Mouse (Mus musculus): ENCODE measurements around the gene Bola3.
A peak's percentile ranks its signal among the peaks of the same experiment; 100 is the strongest.
"Not testable (repeated sequence)": the region's sequence is repeated elsewhere in the genome, so short reads cannot be mapped to it uniquely, and the experiment has no call there.

Gene Bola3

DNA sequence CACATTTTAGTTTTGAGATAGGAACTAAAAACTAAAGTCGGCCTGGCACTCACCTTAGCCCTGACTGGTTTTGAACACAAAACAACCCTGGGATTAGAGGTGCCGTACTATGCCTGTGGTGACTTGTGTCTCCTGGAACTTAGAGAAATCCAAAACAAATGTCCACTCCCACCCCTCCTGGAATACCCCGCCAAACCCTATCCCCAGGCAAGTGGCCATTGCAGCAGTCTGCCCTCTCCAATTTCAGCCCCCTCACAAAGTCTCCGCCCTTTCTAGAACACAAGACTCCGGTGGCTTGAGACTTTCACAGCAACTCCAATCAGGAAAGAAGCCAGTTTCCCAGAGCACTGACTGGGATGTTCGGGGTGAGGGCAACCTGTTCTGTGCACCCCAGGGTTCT, at the start of gene Bola3:
Gene Bola3, plus strand, starts transcription at position 275 of the 400 bp plus-strand sequence.
- DNase-seq: no peak

DNA sequence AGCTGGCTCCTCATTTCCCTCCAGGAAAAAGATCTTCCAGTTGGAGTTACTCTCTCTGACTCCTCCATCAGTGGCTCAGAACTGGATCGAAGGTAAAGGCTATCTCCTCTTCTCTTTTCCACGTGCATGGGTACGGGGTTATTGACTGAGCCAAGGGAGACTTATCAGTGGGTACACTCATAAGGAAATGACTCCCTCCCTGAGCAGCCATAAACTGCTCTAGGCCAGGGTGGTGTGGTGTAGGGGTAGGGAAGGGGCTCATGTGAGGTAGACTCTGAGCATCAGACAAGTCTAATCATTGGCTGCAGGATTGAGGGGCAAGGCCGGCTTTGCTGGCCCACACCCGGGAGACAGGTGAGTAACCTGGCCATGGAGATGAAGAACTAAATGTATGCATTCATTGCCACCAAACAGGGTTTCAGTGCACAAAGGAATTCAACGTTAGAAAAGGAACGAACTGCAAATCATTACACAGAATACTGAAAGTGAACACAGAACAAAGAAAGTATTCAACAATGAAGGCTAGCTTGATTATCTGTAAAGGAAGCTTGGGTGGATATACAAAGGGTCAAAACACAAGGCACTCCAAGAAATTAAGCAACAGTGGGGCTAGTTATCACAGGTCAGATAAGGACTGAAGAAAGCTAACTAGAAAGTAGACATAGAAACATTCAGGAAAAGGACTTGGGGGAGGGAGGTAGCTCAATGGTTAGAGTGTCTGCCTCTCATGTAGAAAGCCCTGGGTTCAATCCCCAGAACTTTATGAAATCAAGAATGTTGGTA, 48.3 kb upstream of the Bola3 start:
- DNase-seq: no peak

DNA sequence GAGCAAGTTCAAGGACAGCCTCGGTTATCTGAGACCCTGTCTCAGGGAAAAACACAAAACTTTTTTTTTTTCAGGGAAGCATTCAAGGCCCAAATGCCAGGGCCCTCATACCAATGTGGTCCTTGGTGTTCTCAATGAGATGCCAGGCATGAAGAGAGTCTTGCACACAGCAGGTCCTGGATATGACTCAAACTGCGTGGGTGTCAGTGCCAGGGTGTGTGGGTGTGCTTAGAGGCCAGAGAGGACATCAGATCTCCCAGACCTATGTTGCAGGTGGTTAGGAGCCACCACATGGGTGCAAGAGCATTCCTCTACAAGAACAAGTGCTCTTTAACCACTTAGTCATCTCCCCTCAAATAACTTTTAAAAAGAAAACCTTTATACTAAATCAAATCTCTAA, 47.7 kb upstream of the Bola3 start:
- DNase-seq: no peak

DNA sequence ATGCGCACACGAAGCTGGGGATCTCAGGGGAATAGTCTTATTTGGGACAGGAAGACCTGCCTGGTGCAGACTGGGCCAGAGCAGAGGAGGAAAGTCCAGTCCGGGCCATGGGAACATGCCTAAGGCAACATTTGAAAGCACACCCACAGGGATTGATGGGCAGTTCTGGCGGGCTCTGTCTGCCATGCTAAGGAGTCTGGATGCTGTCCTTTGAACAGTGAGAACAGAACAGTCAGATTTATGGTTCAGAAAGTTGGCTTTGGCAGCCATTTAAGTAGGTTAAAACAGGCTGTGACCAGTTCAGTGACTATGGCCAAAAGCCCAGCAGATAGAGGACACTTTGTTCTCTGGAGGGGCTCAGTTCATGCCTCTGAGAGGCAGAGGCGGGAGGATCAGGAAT, 46.7 kb upstream of the Bola3 start:
- DNase-seq: no peak

DNA sequence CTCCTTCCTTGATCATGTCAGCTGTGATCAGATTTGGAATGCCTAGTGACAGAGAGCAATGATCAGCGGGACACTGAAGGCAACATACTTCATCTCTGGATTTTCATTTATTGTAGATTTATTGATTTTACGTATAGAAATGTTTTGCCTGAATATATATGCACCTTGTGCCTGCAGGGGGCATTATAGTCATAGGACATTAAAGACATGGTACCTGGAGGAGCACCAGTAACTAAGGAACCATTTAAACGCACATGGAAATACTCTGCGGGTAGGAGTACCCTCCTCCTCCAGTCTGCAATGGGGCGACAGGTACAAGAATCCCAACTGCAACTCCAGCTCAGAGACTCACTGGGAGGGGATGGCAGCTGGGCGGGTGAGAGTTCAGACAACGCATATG, 39.9 kb upstream of the Bola3 start:
- peak; percentile 19 for DNase-seq

DNA sequence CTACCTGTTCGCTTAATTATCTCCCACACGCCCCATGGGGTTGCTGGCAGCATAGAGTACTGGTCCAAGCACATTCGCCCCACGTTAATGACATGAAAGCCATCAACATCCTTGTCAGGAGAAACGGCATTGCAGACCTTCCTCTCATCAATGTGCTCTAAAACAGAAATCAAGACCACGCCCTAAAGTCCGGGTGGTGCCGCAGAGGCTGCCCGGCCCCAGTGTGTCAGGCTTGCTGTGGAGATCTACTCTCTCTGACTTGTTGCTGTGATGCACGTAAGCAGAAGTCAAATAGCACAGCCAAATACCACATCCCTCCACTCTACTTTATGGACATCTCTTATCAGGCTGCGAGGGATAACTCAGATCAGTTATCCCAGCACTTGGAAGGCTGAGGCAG, 37.7 kb upstream of the Bola3 start:
- DNase-seq: no peak

DNA sequence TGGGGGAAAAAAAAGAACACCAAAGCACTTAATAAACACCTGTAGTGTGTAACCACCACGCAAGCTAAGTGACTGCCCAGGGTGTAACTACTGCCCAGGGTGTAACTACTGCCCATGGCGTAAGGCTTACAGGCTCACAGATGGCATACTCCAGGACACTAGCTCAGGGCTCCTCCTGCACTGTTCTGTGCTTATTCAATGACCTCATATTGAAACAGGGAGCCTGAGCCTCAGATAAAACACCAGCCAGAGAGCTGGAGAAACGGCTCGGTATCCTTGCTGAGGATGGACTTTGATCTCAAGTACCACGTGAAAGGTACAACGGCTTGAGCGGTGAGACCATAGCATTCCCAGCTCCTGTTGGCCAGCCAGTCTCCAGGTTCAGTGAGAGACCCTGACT, 36.9 kb upstream of the Bola3 start:
- DNase-seq: no peak

DNA sequence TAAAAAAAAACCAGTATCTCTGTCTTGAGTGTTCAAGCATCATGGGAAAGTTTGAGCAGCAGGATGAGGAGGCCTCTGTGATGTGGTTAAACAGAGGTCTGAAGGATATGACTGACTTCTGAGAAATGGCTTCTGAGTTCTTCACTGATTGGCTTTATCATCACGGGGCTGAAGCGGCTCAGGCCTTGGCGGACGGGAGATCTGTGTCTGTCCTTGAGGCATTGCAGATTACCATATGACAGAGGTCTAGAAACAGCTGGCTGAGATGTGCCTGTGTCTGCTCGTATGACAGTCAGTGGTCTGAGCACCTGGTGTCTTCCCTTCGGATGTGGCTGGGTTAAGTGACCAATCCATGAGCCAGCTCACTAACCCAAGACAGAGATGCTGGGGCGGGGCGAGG, 36.4 kb upstream of the Bola3 start:
- peak; percentile 18 for DNase-seq

DNA sequence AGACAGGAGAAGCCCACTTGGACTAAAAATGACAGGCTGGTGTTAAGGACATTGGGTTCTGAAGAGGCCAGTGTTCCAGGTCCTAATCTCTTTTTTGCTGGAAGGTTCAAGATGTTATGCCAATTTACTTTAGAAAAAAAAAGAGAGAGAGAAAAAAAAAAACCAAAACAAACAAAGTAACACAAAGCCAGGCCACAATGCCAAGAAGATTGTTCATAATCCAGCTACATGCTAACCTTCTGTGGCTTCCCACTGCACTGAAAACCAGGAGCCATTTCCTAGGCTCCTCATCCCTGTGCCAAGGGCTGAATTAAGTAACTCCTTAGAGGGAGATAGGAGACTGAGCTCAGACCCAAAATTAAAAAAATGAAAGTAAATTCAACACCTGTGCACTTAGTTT, 33.7 kb upstream of the Bola3 start:
- no peak for DNase-seq

DNA sequence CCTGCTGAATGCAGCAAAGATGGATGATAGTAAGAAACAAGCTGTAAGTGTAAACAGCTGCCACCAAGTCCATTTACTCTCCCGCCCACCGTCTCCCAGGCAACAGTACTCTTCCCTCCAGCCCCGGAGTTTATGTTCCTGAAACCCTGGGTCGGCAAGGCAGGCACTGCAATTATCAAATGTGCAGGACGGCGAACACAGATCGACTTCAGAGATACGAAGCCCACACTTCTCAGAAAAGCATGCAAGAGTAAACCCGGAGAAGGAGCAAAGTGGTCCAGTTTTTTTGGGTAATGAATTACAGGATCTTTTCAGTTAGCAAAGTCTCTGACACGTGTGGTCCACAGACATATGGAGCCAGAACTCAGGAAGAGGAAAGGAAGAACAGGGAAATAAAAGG, 32.9 kb upstream of the Bola3 start:
- peak; percentile 20 for DNase-seq

DNA sequence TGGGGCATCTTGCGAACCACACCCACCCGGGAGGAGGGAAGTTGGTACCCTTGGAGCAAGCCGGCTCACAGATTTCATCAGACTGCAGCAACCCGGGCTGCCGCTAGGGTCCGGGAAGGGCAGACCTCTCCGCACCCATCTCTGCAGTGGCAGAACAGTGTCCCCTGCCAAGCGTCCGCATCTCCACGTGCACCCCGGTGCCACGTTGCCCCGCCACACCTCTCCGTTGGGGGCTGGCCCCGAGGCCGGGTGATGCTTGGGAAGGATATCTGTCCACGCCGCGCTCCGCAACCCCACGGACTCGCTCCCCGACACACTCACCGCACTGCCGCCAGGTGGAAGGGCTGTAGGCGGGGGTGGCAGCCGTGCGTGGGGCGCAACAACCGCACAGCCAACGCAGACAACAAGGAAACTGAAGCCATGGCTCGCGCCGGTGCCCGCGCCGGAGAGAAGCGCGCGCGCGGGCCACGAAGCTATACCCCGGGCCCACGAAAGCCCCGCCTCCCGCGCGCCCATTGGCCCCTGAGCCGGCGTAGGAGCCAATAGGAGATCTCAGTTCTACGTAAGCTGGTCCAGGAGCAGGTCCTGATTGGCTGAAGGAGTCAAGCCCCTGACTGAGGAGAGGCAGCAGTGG, 31.7 kb upstream of the Bola3 start:
- DNase-seq: peak; percentile 96

DNA sequence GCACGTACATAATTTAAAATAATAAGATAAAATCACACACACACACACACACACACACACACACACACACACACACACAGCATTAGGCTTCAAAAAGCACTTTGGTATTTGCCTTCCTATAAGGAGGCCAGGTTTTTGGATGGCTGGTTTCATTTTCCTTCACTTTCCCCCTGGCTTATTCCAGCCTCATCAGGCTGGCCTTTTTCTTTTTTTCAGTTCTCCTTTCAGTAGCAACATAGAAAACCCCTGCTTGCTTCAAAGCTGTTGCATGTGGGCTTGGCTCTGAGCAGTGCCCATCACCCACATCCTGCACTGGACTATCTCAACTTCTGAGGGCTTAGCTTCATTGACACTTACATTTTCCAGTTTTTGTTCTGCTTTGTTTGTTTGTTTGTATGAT, 27.0 kb upstream of the Bola3 start:
- DNase-seq: no peak

DNA sequence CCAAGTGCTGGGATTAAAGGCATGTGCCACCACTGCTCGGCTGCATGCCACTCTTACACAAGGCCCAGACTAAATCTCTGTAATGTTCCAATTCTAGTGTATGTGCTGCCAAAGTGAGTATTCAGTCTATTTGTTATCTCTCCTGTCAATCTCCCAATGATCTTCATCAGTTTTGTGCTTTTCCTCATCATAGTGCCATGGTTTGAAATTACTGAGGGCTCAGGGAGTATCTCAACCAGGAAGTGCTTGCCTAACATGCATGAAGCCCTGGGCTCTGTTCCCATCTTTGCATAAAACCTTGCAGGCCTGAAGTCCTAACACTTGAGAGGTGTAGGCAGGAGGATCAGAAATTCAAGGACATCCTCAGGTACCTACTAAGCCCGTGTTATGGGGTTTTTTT, 26.2 kb upstream of the Bola3 start:
- no peak for DNase-seq

DNA sequence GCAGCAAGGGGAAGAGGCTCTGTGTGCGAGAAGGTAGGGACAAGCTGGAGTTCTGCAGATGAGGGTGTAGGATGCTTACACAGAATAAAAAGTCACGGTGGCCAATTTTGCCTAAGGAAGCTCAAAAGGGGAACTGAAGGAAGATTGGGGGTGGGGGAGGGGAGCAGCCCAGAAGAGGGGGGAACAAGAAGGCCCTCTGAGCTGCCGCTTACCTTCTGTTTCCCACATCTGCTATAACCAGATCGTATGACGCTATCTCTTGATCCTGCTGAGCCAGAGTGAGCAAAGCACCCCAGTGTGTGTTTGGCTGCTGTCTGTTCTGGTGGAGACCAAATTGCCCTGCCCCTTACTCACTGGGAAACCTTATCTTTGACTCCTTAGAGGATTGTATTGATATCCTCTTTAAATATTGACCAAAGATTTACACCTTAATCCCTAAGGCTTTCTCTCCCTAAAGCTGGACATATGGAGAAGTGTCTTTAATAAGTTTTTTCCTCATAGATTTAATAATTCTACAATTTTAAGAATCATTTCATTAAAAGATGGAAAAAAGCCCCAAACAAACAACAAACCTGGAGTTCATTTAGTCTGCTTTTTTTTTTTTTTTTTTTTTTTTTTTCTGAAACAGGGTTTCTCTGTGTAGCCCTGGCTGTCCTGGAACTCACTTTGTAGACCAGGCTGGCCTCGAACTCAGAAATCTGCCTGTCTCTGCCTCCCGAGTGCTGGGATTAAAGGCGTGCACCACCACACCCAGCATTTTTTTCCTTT, 25.1 kb upstream of the Bola3 start:
- DNase-seq: no peak

DNA sequence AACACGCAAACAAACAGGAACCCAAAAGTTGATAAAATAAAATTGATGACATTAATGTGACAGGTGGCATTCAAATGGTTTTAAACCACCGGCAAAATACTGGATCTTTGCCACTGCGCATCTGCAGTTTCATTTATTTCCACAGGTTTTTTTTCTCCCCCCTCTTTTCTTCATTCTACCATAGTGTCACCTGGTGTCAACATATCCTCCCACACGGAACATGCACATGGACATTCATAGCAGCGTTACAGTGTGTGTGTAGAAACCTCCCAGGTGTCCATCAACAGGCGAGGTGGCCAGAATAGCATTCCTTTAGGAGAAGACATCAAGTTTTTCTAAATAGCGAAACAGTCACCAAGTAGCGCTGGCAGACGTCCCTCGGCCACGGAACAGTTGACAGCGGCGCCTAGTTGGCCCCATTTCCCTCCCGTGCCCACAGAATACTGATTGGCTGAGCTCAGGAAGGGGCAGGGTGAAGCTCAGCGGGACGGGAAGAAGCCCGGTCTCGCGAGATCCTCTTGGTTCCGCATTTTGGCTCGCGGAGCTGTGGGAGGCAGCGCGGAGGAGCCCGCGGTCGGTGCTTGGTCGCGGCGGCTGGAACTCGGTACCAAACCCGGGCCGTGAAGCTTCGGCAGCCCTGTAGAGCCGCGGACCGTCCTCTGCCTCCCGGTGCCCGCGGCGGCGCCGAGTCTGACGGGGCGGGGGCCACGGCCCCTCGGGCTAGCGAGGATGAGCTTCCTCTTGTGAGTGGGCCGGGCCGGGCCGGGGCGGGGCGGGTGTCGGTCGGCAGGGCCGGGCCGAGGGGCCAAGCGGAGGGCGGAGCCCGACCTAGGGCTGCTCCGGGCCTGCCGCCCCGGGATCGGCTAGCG, 23.2 kb upstream of the Bola3 start, which contains the start of the genes Mthfd2 and Mob1a:
Gene Mthfd2, minus strand, starts transcription at position 384 of the 869 bp plus-strand sequence.
Gene Mob1a, plus strand, starts transcription at position 492 of the 869 bp plus-strand sequence.
- DNase-seq: peak; percentile 95

DNA sequence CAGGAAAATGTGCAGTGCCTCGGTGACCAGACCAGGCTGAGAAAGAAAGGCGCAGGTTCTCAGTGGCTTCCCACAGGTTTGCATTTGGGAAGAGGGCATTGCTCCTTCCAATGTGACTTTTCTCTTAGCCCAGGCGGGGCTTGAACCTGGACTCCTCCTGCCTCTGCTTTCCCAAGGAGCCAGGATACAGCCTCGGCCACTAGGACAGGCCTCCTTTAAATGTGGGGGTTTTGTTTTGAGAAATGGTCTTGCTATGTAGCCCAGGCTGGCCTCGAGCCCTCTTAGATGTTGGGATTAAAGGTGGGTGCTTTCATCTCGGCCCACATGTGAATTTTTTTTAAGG, 22.6 kb upstream of the Bola3 start:
- no peak for DNase-seq

DNA sequence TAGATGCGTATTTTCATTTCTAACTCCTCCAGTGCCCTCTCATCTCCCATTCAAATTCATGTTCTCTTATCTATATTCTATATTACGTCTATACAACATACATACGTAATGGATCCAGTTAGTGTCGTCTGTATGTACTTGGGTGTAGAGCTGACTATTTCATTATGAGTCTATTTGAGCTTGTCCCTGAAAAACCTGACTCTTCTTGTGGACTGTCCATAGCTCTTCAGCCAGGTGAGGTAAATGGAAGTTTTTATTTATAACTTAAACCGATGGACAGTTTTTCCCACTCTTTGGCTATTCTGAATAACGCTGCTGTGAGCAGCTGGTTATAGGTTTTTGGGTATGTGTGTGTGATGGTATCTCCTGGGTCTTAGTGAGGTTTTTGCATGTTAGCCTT, 22.2 kb upstream of the Bola3 start:
- DNase-seq: no peak

DNA sequence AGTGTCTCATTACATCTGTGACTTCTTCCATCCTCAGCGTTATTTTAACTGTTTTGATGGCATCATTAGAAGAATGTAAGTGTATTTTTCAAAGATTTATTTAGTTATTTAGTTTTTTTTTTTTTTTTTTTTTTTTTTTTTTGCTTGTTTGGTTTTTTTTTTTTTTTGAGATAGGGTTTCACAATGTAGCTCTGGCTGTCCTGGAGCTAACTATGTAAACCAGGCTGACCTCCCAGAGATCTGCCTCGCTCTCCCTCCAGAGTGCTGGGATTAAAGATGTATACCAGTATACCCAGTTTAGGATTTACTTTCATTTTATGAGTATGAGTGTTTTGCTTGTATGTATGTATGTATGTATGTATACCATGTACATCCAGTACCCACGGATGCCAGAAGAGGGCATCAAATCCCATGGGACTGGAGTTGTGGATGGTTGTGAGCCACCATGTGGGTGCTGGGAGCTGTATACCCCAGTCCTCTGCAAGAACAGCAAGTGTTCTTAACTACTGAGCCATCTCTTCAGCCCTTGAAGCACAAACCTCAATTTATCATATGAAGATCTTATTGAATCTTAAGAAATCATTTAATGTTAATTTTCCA, 21.3 kb upstream of the Bola3 start:
- no peak for DNase-seq

DNA sequence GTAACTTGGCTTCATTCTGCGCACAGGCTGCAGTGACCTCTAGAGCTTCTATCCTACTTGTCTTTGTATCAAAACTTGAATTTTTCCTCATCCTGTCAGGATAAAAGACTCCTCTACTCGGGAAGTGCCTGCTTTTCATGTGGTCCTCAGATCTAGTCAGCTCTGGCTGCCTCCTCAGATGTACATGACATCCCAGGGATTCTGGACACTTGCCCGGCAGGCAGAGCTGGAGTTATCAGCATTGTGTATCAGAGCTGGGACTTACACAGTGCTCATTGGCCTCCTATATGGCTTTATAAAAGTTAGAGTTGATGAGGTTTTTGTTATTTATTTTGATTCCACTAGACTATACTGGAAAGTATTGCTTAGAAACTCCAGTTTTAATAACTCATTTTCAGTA, 7.6 kb upstream of the Bola3 start:
- no peak for DNase-seq

DNA sequence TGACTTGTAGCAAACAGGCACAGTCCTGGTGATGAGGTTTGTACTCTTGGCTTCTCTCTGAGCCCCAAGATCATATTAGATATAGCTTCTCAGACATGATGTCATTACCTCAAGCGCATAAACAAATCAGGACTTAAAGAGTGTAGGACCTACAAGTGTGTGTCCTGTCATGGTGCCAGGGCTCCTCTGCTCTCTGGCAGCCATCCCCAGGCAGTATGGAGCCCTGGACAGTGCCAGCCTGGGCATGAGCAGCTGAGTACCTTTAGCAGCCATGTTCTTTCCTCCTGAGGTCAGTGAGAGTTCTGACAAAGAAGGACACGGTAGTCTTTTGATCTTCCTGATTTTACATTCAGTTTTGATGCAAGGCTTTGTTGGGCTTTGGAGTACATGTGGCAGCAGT, 6.0 kb upstream of the Bola3 start:
- DNase-seq: no peak

DNA sequence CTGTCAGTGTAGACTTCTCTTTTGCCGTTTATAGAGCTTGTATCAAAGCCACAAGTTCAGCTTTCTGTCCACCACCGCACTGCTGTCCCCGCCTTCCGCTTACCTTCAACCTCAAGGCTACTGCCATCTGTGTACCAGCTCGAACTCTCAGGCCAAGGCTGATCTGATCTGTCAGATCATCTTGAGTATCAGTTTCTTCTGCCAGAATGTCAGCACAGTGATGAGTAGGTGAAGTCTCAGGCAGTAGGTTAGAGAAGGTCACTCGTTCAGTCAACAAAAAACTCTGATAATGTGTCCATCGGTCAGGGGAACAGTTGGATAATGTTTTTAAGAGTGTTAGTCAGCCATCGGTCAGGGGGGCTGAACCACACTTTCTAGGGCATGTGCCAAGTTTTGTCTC, 3.7 kb upstream of the Bola3 start:
- not testable (repeated sequence) for DNase-seq

DNA sequence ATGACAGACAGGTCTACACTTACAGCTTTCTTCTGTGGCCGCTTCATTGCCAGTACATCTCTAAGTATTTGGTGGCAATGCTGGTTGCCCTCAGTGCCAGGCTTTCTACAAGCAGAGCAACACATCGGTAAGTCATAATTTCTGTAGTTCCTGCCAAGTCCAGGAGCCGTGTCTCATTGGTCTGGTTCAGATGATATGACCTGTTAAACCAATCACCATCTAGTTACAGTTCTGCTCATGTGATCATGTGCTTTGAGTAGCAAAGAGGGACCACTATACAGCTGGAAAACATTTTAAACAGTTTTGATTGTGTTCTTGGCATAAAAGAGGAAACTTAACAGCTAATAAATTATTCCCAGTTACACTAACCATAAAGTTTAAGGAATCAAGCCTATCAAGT, 1.0 kb upstream of the Bola3 start:
- DNase-seq: no peak

Measured in thymus, postnatal 4 days (tissue).